Mouse (Mus musculus) limb, embryonic 13.5 days (tissue): ENCODE measurements around the gene Ebpl. TPM values are rescaled to one million over a fixed set of nuclear protein-coding genes. Genes with fewer than 3 reads are reported as not detected.

Experiments
- ATAC-seq: fragments of 200-750 bp; cut with Nextera tagmentation; 2 replicates; pipeline ENCODE4 v1.8.0; 2017; ENCODE audit warnings: low read depth, moderate number of reproducible peaks, moderate TSS enrichment; ENCODE audit not compliant: low FRiP score
- H3K27ac ChIP-seq: fragments of 300-500 bp; sonication (generic); 2 replicates; pipeline ENCODE4 v1.5.1; 2015; ENCODE audit warnings: inconsistent platforms, mild to moderate bottlenecking, moderate library complexity
- H3K27me3 ChIP-seq: fragments of 300-500 bp; sonication (generic); 2 replicates; pipeline ENCODE4 v1.6.1; 2015; ENCODE audit warnings: mild to moderate bottlenecking, inconsistent platforms
- H3K36me3 ChIP-seq: fragments of 300-500 bp; sonication (generic); 2 replicates; pipeline ENCODE4 v1.6.1; 2015; ENCODE audit warnings: inconsistent platforms, mild to moderate bottlenecking, moderate library complexity
- H3K4me1 ChIP-seq: fragments of 300-500 bp; sonication (generic); 2 replicates; pipeline ENCODE4 v1.6.1; 2015; ENCODE audit warnings: inconsistent platforms
- H3K4me2 ChIP-seq: fragments of 300-500 bp; sonication (generic); replicated peaks from 2 replicates; pipeline ENCODE4 v1.6.1; 2015; ENCODE audit warnings: inconsistent platforms, mild to moderate bottlenecking, moderate library complexity
- H3K4me3 ChIP-seq: fragments of 300-500 bp; sonication (generic); 2 replicates; pipeline ENCODE4 v1.5.1; 2015; ENCODE audit warnings: moderate library complexity, mild to moderate bottlenecking, inconsistent platforms
- H3K9ac ChIP-seq: fragments of 300-500 bp; sonication (generic); 2 replicates; pipeline ENCODE4 v1.6.1; 2015; ENCODE audit warnings: mild to moderate bottlenecking, inconsistent platforms
- H3K9me3 ChIP-seq: fragments of 300-500 bp; sonication (generic); 2 replicates; pipeline ENCODE4 v1.6.1; 2016; ENCODE audit warnings: inconsistent platforms
- WGBS: fragments of 180-500 bp; shearing (Covaris S2); methylation state at CpG from one replicate; pipeline ENCODE4 v1.1.7; 2015; 5-methylcytosine and 5-hydroxymethylcytosine counted together
- polyA plus RNA-seq: library from polyadenylated mRNA; unstranded; fragments of >200 nt; fragmentation: Nextera tagmentation; extraction: Ambion mirVana; gene quantifications from 2 replicates; pipeline ENCODE4 v1.2.1, GENCODE M21; 2015

Gene Ebpl
- polyA plus RNA-seq, 1 experiment from 2014 or later, result 14.7 TPM

GRCm38 (mm10) chr14:61290664-61291063 is 69.6 kb downstream of the Ebpl start:
- ATAC-seq, result no peak
- Histone ChIP-seq H3K4me3 (no peak overlapping the region), H3K9ac (no peak overlapping the region), H3K4me1 (peaks cover 6% of the 10 kb centered on the region), H3K27me3 (no peaks in the 10 kb centered on the region), H3K36me3 (no peaks in the 10 kb centered on the region), H3K27ac (no peak overlapping the region), H3K9me3 (no peaks in the 10 kb centered on the region), H3K4me2 (no peak overlapping the region)
- 59% methylated on average over 3 of the region's 3 CpGs for WGBS

DNA sequence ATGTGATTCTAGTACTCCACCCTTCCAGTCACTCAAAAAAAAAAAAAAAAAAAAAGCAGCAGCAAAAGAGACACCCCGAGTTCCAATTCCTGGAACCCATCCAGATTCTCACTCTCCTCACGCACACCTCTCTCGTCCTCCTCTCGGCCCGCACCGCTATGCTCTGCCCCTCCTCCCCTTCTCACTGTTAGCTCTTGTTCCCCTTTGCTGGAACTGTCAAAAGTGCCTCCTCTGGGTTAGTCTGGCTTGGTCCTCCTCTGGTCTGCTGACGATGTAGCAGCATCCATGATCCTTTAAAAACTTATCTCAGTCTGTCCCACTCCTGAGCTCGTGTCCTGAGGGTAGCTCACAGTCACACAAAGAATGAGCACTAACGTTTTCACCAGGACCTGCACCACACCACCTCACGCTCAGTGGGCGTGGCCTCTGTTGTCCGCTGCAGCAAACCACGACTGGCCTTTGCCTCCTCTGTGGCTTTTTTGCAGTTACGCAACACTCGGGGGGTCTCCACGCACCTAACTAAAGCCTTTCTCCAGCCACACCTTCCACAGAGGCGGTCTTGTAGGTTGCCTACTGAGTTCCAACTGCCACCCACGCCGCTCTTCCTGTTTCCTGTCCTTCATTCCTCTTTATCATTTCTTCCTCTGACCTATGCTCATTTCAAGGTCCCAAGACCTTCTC is 71.5 kb downstream of the Ebpl start:
- H3K9ac ChIP-seq, result no peak overlapping the region
- 66% methylated on average over 19 of the region's 19 CpGs for WGBS
- no peak for ATAC-seq
- no peak overlapping the region for H3K27ac ChIP-seq
- no peaks in the 10 kb centered on the region for H3K9me3 ChIP-seq
- no peak overlapping the region for H3K4me2 ChIP-seq
- H3K36me3 ChIP-seq, result no peaks in the 10 kb centered on the region
- no peaks in the 10 kb centered on the region for H3K27me3 ChIP-seq
- no peak overlapping the region for H3K4me3 ChIP-seq
- peaks cover 6% of the 10 kb centered on the region for H3K4me1 ChIP-seq

Other genes with a start within 250 kb of the Ebpl start
- gene Sacs, start 222.0 kb downstream of the Ebpl start, polyA plus RNA-seq, result 3.0 and 3.3 TPM in 2 replicates
- 7.2 and 9.8 TPM in 2 replicates for gene Sgcg, start 101.9 kb downstream of the Ebpl start, polyA plus RNA-seq
- gene Arl11, start 50.7 kb downstream of the Ebpl start, polyA plus RNA-seq, result 0.45 and 0.93 TPM in 2 replicates
- 52.2 and 57.5 TPM in 2 replicates for gene Kpna3, start 79.4 kb upstream of the Ebpl start, polyA plus RNA-seq
- gene Spryd7, start 196.4 kb upstream of the Ebpl start, polyA plus RNA-seq, result 20.0 and 23.3 TPM in 2 replicates
- 28.6 and 28.8 TPM in 2 replicates for gene Trim13, start 237.8 kb upstream of the Ebpl start, polyA plus RNA-seq
- 1.2 and 1.7 TPM in 2 replicates for gene Kcnrg, start 247.0 kb upstream of the Ebpl start, polyA plus RNA-seq